Mouse (Mus musculus): ENCODE measurements at regions not wholly inside any gene's neighbourhood (a gene's known extent, or its start where the extent isn't known, plus 50 kb on each side); places are given as distances from the start of the nearest gene placed in this dataset.

DNA sequence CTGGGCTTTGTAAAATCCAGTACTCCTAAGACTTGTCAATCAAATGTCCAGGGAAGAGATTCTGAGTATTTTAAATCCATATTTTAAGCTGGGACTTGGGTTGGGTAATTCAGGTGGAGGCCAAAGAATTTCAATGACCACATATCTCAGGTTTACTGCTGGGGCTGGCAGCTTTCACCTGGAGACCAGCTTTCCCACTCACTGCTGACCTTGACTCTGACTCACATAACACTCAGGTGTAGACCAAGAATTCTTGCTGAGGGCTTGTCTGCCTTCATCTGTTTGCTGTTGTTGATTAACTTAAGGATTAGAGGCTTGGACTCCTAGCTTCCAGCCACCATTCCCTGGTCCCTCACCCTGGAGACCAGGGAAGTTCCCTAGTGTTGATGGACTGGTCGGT is 209.5 kb downstream of the Pmp22 start:
- TF ChIP-seq CTCF (conservative IDR thresholded peaks at IDR 0.05; ENCODE audit: low read length) (no peak), POU5F1 (IDR thresholded peaks at IDR 0.05; ENCODE audit: borderline replicate concordance, low read length) (no peak)

All from E14TG2a.4 (cell line).